Mouse (Mus musculus): ENCODE results near the gene H2-Q4. TPM values are rescaled to one million over a fixed set of nuclear protein-coding genes. Genes with fewer than 3 reads are reported as not detected.
A peak's percentile ranks its signal among the peaks of the same experiment; 100 is the strongest.
"Not testable (repeated sequence)": the region's sequence is repeated elsewhere in the genome, so short reads cannot be mapped to it uniquely, and the experiment has no call there.

H2-Q4 gene
- polyA plus RNA-seq, 1 experiment = 274 TPM

GRCm38 (mm10) chr17:35354071-35354470 is 25.3 kb upstream of the H2-Q4 start:
- WGBS = 60% methylated on average over 2 of the region's 2 CpGs
- DNase-seq = no peak
- no peaks in the 10 kb centered on the region for H3K36me3 ChIP-seq (ENCODE audit: control insufficient read depth, insufficient read depth, low read length)
- H3K27me3 ChIP-seq (ENCODE audit: control insufficient read depth, insufficient read depth, low read length) = no peaks in the 10 kb centered on the region
- TF ChIP-seq CTCF (IDR thresholded peaks at IDR 0.05; ENCODE audit: borderline replicate concordance, control insufficient read depth, extremely low read depth, insufficient read depth, low read length, poor library complexity) (no peak), POLR2A (IDR thresholded peaks at IDR 0.05; ENCODE audit: control insufficient read depth, extremely low read depth, insufficient read depth, low read length, poor library complexity) (no peak)
- H3K4me1 ChIP-seq (replicated peaks; ENCODE audit: control insufficient read depth, insufficient read depth, low read length) = peaks cover 34% of the 10 kb centered on the region
- H3K4me3 ChIP-seq (ENCODE audit: control insufficient read depth, insufficient read depth, low read length) = no peak overlapping the region
- peak overlapping the region; percentile 84 for H3K27ac ChIP-seq (ENCODE audit: control insufficient read depth, insufficient read depth, low read length)

GRCm38 (mm10) chr17:35357086-35357485 is 22.3 kb upstream of the H2-Q4 start:
- peaks cover 38% of the 10 kb centered on the region for H3K4me1 ChIP-seq (replicated peaks; ENCODE audit: control insufficient read depth, insufficient read depth, low read length)
- no peak overlapping the region for H3K4me3 ChIP-seq (ENCODE audit: control insufficient read depth, insufficient read depth, low read length)
- no peaks in the 10 kb centered on the region for H3K27me3 ChIP-seq (ENCODE audit: control insufficient read depth, insufficient read depth, low read length)
- WGBS = 0% methylated on average over 1 of the region's 1 CpGs
- peak; percentile 57 for DNase-seq
- H3K27ac ChIP-seq (ENCODE audit: control insufficient read depth, insufficient read depth, low read length) = peak overlapping the region; percentile 89
- TF ChIP-seq POLR2A (IDR thresholded peaks at IDR 0.05; ENCODE audit: control insufficient read depth, extremely low read depth, insufficient read depth, low read length, poor library complexity) (no peak), CTCF (IDR thresholded peaks at IDR 0.05; ENCODE audit: borderline replicate concordance, control insufficient read depth, extremely low read depth, insufficient read depth, low read length, poor library complexity) (no peak)
- H3K36me3 ChIP-seq (ENCODE audit: control insufficient read depth, insufficient read depth, low read length) = no peaks in the 10 kb centered on the region

DNA sequence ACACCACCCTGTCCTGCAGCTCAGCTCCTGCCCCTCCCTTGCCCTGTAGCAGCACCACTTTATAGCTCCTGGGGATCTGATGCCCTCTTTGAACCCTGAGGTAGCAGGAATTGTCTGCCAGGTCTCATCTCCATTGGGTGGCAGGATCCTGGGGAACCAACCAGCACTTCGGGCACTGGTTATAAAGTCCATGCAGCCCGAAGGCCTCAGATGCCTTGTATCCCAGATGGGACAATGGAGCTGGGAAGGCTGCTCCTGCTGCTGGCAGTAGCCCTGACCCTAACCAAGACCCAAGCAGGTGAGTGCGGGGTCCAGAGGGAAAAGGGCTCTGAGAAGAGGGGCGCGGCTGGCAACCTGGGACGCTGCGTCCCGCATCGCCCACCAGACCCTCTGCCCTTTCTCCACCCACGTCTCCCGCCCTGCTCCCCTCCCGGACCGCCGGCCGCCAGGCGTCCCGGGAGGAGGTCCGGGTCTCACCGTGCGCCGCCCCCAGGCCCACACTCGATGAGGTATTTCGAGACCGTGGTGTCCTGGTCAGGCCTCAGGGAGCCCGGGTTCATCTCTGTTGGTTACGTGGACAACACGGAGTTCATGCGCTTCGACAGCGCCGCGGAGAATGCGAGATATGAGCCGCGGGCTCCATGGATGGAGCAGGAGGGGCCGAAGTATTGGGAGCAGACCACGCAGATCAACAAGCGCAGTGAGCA is 20.5 kb upstream of the H2-Q4 start:
- peak overlapping the region; percentile 44; the same call in 1 of the 2 replicates for H3K27ac ChIP-seq (ENCODE audit: control insufficient read depth, insufficient read depth, low read length)
- TF ChIP-seq CTCF (IDR thresholded peaks at IDR 0.05; ENCODE audit: borderline replicate concordance, control insufficient read depth, extremely low read depth, insufficient read depth, low read length, poor library complexity) (0 out of 2 replicates have a peak, but pooled peaks have one; percentile 5), POLR2A (IDR thresholded peaks at IDR 0.05; ENCODE audit: control insufficient read depth, extremely low read depth, insufficient read depth, low read length, poor library complexity) (0 out of 2 replicates have a peak, but pooled peaks have one; percentile 12)

DNA sequence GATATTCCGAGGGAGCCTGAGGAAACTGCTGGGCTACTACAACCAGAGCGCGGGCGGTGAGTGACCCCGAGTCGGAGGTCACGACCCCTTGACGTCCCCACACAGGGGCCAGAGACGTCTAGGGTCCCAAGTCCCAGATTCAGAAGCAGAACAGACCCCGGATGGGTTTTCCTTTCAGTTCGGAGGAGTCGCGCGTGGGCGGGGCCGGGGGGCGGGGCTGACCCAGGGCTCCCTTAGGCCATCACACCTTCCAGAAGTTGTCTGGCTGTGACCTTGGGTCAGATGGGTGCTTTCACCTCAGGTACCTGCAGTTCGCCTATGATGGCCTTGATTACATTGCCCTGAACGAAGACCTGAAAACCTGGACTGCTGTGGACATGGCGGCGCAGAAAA is 20.0 kb upstream of the H2-Q4 start:
- Histone ChIP-seq H3K27ac (ENCODE audit: control insufficient read depth, insufficient read depth, low read length) (no peak overlapping the region), H3K4me1 (replicated peaks; ENCODE audit: control insufficient read depth, insufficient read depth, low read length) (peaks cover 31% of the 10 kb centered on the region), H3K27me3 (ENCODE audit: control insufficient read depth, insufficient read depth, low read length) (no peaks in the 10 kb centered on the region), H3K4me3 (ENCODE audit: control insufficient read depth, insufficient read depth, low read length) (peak overlapping the region; percentile 53), H3K36me3 (ENCODE audit: control insufficient read depth, insufficient read depth, low read length) (no peaks in the 10 kb centered on the region)
- WGBS = 24% methylated on average over 21 of the region's 21 CpGs
- no peak for DNase-seq
- TF ChIP-seq CTCF (IDR thresholded peaks at IDR 0.05; ENCODE audit: borderline replicate concordance, control insufficient read depth, extremely low read depth, insufficient read depth, low read length, poor library complexity) (no peak), POLR2A (IDR thresholded peaks at IDR 0.05; ENCODE audit: control insufficient read depth, extremely low read depth, insufficient read depth, low read length, poor library complexity) (no peak)

More for the DNA sequence above, 20.5 kb upstream of the H2-Q4 start:
- 21% methylated on average over 38 of the region's 38 CpGs for WGBS
- Histone ChIP-seq H3K27me3 (ENCODE audit: control insufficient read depth, insufficient read depth, low read length) (no peaks in the 10 kb centered on the region), H3K4me3 (ENCODE audit: control insufficient read depth, insufficient read depth, low read length) (peak overlapping the region; percentile 53), H3K36me3 (ENCODE audit: control insufficient read depth, insufficient read depth, low read length) (no peaks in the 10 kb centered on the region), H3K4me1 (replicated peaks; ENCODE audit: control insufficient read depth, insufficient read depth, low read length) (peaks cover 32% of the 10 kb centered on the region)
- no peak for DNase-seq

GRCm38 (mm10) chr17:35379729-35380451 is 473 bp downstream of the H2-Q4 start:
- WGBS = under 1% methylated on average over 70 of the region's 70 CpGs
- Histone ChIP-seq H3K27me3 (ENCODE audit: control insufficient read depth, insufficient read depth, low read length) (no peaks in the 10 kb centered on the region), H3K4me3 (ENCODE audit: control insufficient read depth, insufficient read depth, low read length) (peak overlapping the region; percentile 92), H3K27ac (ENCODE audit: control insufficient read depth, insufficient read depth, low read length) (peak overlapping the region; percentile 2; the same call in 1 of the 2 replicates), H3K4me1 (replicated peaks; ENCODE audit: control insufficient read depth, insufficient read depth, low read length) (peaks cover 10% of the 10 kb centered on the region), H3K36me3 (ENCODE audit: control insufficient read depth, insufficient read depth, low read length) (no peaks in the 10 kb centered on the region; the same call in 1 of the 2 replicates)
- DNase-seq = peak; percentile 58
- TF ChIP-seq CTCF (IDR thresholded peaks at IDR 0.05; ENCODE audit: borderline replicate concordance, control insufficient read depth, extremely low read depth, insufficient read depth, low read length, poor library complexity) (0 out of 2 replicates have a peak, but pooled peaks have one; percentile 3), POLR2A (IDR thresholded peaks at IDR 0.05; ENCODE audit: control insufficient read depth, extremely low read depth, insufficient read depth, low read length, poor library complexity) (no peak)

GRCm38 (mm10) chr17:35389796-35390195 is 10.4 kb downstream of the H2-Q4 start:
- H3K36me3 ChIP-seq (ENCODE audit: control insufficient read depth, insufficient read depth, low read length); H3K4me3 ChIP-seq (ENCODE audit: control insufficient read depth, insufficient read depth, low read length); H3K27ac ChIP-seq (ENCODE audit: control insufficient read depth, insufficient read depth, low read length); H3K27me3 ChIP-seq (ENCODE audit: control insufficient read depth, insufficient read depth, low read length); H3K4me1 ChIP-seq (replicated peaks; ENCODE audit: control insufficient read depth, insufficient read depth, low read length): not testable (repeated sequence)
- DNase-seq = peak; percentile 75
- 10% methylated on average over 7 of the region's 7 CpGs for WGBS
- TF ChIP-seq CTCF (IDR thresholded peaks at IDR 0.05; ENCODE audit: borderline replicate concordance, control insufficient read depth, extremely low read depth, insufficient read depth, low read length, poor library complexity) = 0 out of 2 replicates have a peak, but pooled peaks have one; percentile 16

- WGBS = 89% methylated on average over 2 of the region's 2 CpGs
- DNase-seq; H3K4me3 ChIP-seq (ENCODE audit: control insufficient read depth, insufficient read depth, low read length); H3K4me1 ChIP-seq (replicated peaks; ENCODE audit: control insufficient read depth, insufficient read depth, low read length); H3K27me3 ChIP-seq (ENCODE audit: control insufficient read depth, insufficient read depth, low read length); H3K27ac ChIP-seq (ENCODE audit: control insufficient read depth, insufficient read depth, low read length); H3K36me3 ChIP-seq (ENCODE audit: control insufficient read depth, insufficient read depth, low read length): not testable (repeated sequence)
Measured at GRCm38 (mm10) chr17:35392671-35393070, 13.3 kb downstream of the H2-Q4 start.

DNA sequence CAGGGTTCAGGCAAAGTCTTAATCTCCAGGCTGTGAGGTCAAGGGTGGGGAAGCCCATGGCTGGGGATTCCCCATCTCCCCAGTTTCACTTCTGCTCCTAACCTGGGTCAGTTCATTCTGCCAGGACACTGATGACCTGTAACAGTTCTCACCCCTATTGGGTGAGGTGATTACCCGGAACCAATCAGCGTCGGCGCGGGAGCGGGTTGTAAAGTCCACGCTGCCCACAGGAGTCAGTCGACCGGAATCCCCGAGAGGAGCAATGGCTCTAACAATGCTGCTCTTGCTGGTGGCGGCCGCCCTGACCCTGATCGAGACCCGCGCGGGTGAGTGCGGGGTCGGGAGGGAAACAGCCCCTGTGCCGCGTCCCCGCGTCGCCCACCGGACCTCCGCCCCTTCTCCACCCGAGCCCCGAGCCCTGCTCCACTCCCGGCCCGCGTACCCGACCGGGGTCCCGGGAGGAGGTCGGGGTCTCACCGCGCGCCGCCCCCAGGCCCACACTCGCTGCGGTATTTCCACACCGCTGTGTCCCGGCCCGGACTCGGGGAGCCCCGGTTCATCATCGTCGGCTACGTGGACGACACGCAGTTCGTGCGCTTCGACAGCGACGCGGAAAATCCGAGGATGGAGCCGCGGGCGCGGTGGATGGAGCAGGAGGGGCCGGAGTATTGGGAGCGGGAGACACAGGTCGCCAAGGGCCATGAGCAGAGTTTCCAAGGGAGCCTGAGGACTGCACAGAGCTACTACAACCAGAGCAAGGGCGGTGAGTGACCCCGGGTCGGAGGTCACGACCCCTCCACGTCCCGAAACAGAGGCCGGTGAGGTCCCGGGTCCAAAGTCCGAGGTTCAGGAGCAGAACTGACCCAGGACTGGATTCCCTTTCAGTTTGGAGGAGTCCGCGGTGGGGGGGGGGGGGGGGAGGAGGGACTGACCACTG is 14.7 kb downstream of the H2-Q4 start:
- 3% methylated on average over 63 of the region's 75 CpGs for WGBS
- not testable (repeated sequence) for DNase-seq; H3K27ac ChIP-seq (ENCODE audit: control insufficient read depth, insufficient read depth, low read length); H3K4me1 ChIP-seq (replicated peaks; ENCODE audit: control insufficient read depth, insufficient read depth, low read length); H3K27me3 ChIP-seq (ENCODE audit: control insufficient read depth, insufficient read depth, low read length); H3K36me3 ChIP-seq (ENCODE audit: control insufficient read depth, insufficient read depth, low read length)
- H3K4me3 ChIP-seq (ENCODE audit: control insufficient read depth, insufficient read depth, low read length) = peak overlapping the region; percentile 31

Measured in thymus, adult 2 months (tissue).